Mouse (Mus musculus) neural tube, embryonic 12.5 days (tissue): ENCODE measurements at regions not wholly inside any gene's neighbourhood (a gene's known extent, or its start where the extent isn't known, plus 50 kb on each side); places are given as distances from the start of the nearest gene placed in this dataset.

Experiments
- ATAC-seq: fragments of 200-750 bp; cut with Nextera tagmentation; 2 replicates; pipeline ENCODE4 v1.8.0; 2017; ENCODE audit warnings: low read depth, mild to moderate bottlenecking, moderate TSS enrichment, moderate library complexity; ENCODE audit not compliant: low FRiP score
- H3K27ac ChIP-seq: fragments of 300-500 bp; sonication (generic); 2 replicates; pipeline ENCODE4 v1.5.1; 2016
- H3K27me3 ChIP-seq: fragments of 300-500 bp; sonication (generic); replicated peaks from 2 replicates; pipeline ENCODE4 v1.6.1; 2016; ENCODE audit warnings: mild to moderate bottlenecking
- H3K36me3 ChIP-seq: fragments of 300-500 bp; sonication (generic); 2 replicates; pipeline ENCODE4 v1.6.1; 2016; ENCODE audit warnings: mild to moderate bottlenecking
- H3K4me1 ChIP-seq: fragments of 300-500 bp; sonication (generic); 2 replicates; pipeline ENCODE4 v1.6.1; 2016
- H3K4me2 ChIP-seq: fragments of 300-500 bp; sonication (generic); replicated peaks from 2 replicates; pipeline ENCODE4 v1.6.1; 2016; ENCODE audit warnings: mild to moderate bottlenecking
- H3K4me3 ChIP-seq: fragments of 300-500 bp; sonication (generic); 2 replicates; pipeline ENCODE4 v1.5.1; 2016
- H3K9ac ChIP-seq: fragments of 300-500 bp; sonication (generic); 2 replicates; pipeline ENCODE4 v1.6.1; 2016; ENCODE audit warnings: mild to moderate bottlenecking
- H3K9me3 ChIP-seq: fragments of 300-500 bp; sonication (generic); 2 replicates; pipeline ENCODE4 v1.6.1; 2016; ENCODE audit warnings: mild to moderate bottlenecking
- WGBS: fragments of 180-500 bp; shearing (Covaris S2); methylation state at CpG from one replicate; pipeline ENCODE4 v1.1.7; 2016; 5-methylcytosine and 5-hydroxymethylcytosine counted together

DNA sequence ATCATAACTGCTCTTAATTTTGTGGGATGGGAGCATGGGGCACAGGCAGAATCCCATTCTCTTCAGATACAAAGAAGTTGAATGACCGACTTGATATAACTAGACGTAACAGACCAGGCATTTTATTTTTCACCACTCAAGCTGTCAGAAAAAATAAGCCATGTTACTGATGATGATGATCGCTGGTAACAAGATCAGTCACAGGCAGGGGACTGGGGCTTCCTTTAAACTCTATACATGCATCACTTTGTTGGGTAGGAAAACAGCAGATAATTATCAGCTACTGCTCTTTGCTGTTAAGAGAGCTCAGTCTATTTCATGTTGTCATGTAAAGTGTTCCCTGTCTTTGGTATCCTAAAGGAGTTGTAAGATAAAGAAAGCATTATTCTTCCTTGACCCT is 59.0 kb upstream of the Nectin3 start:
- 77% methylated on average over 3 of the region's 3 CpGs for WGBS
- no peaks in the 10 kb centered on the region for H3K36me3 ChIP-seq
- H3K27ac ChIP-seq, result no peak overlapping the region
- no peak overlapping the region for H3K9ac ChIP-seq
- H3K4me2 ChIP-seq, result no peak overlapping the region
- H3K4me3 ChIP-seq, result no peak overlapping the region
- H3K4me1 ChIP-seq, result no peaks in the 10 kb centered on the region
- H3K27me3 ChIP-seq, result no peaks in the 10 kb centered on the region
- ATAC-seq, result no peak
- no peaks in the 10 kb centered on the region for H3K9me3 ChIP-seq

DNA sequence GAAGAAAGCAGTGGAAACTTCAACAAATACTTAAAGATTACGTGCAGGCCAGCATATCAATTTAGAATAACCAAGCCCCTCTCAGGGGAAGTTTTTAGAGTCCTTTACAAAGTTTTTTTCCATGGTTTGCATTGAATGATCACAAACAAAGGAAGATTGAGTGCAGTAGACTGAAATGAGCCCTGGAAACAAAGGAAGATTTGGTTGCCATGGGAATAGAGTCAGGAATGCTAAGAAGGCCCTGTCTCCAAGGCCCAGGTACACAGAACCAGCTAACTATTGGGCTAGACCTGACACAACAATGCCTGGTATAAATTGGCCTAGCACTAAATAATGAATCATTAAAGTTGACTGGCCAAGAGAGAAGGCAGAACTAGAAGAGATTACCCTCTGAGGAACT is 49.9 kb upstream of the Nectin3 start:
- Histone ChIP-seq H3K9ac (no peak overlapping the region), H3K9me3 (no peaks in the 10 kb centered on the region), H3K4me2 (no peak overlapping the region), H3K4me1 (no peaks in the 10 kb centered on the region), H3K27me3 (no peaks in the 10 kb centered on the region), H3K36me3 (no peaks in the 10 kb centered on the region), H3K4me3 (no peak overlapping the region), H3K27ac (no peak overlapping the region)
- 13% methylated on average over 1 of the region's 1 CpGs for WGBS
- ATAC-seq, result 0 out of 2 replicates have a peak, but pooled peaks have one; percentile 21
